Mouse (Mus musculus) intestine, embryonic 16.5 days (tissue): ENCODE data around the gene Foxa2. TPM values are rescaled to one million over a fixed set of nuclear protein-coding genes. Genes with fewer than 3 reads are reported as not detected.
A peak's percentile ranks its signal among the peaks of the same experiment; 100 is the strongest.

Experiments
- ATAC-seq: fragments of 200-750 bp; cut with Nextera tagmentation; 2 replicates; pipeline ENCODE4 v1.8.0; 2017; ENCODE audit warnings: moderate TSS enrichment, moderate library complexity
- H3K27ac ChIP-seq: fragments of 300-500 bp; sonication (generic); 2 replicates; pipeline ENCODE4 v1.5.1; 2014; ENCODE audit warnings: mild to moderate bottlenecking, low read length
- H3K27me3 ChIP-seq: fragments of 300-500 bp; sonication (generic); replicated peaks from 2 replicates; pipeline ENCODE4 v1.6.1; 2014; ENCODE audit warnings: low read length, control low read depth, mixed read lengths; ENCODE audit not compliant: control insufficient read depth, insufficient read depth
- H3K36me3 ChIP-seq: fragments of 300-500 bp; sonication (generic); 2 replicates; pipeline ENCODE4 v1.6.1; 2014; ENCODE audit warnings: low read length, control low read depth; ENCODE audit not compliant: control insufficient read depth, insufficient read depth
- H3K4me1 ChIP-seq: fragments of 300-500 bp; sonication (generic); 2 replicates; pipeline ENCODE4 v1.6.1; 2014; ENCODE audit warnings: low read length, control low read depth, mixed read lengths; ENCODE audit not compliant: control insufficient read depth, insufficient read depth
- H3K4me2 ChIP-seq: fragments of 300-500 bp; sonication (generic); 2 replicates; pipeline ENCODE4 v1.6.1; 2014; ENCODE audit warnings: low read depth, low read length, control low read depth
- H3K4me3 ChIP-seq: fragments of 300-500 bp; sonication (generic); 2 replicates; pipeline ENCODE4 v1.5.1; 2014; ENCODE audit warnings: mild to moderate bottlenecking, low read length
- H3K9ac ChIP-seq: fragments of 300-500 bp; sonication (generic); 2 replicates; pipeline ENCODE4 v1.6.1; 2014; ENCODE audit warnings: low read depth, low read length
- H3K9me3 ChIP-seq: fragments of 300-500 bp; sonication (generic); 2 replicates; pipeline ENCODE4 v1.6.1; 2016; ENCODE audit warnings: low read length, control low read depth; ENCODE audit not compliant: control insufficient read depth
- WGBS: fragments of 180-500 bp; shearing (Covaris S2); extraction: QIAGEN DNeasy Blood & Tissue Kit; methylation state at CpG from one replicate; pipeline ENCODE4 v1.1.7; 2014; 5-methylcytosine and 5-hydroxymethylcytosine counted together
- polyA plus RNA-seq: library from polyadenylated mRNA; unstranded; fragments of >200 nt; fragmentation: Nextera tagmentation; extraction: Ambion mirVana; gene quantifications from 2 replicates; pipeline ENCODE4 v1.2.1, GENCODE M21; 2015

Gene Foxa2
- polyA plus RNA-seq, 1 experiment from 2014 or later = 4.1 TPM

GRCm38 (mm10) chr2:148029751-148030612 is 16.8 kb downstream of the Foxa2 start:
- 10% methylated on average over 21 of the region's 21 CpGs for WGBS
- no peaks in the 10 kb centered on the region for H3K36me3 ChIP-seq
- peak overlapping the region; percentile 25; the same call in 1 of the 2 replicates for H3K4me2 ChIP-seq
- ATAC-seq = peak; percentile 79
- no peaks in the 10 kb centered on the region for H3K4me1 ChIP-seq
- peaks cover 46% of the 10 kb centered on the region for H3K27me3 ChIP-seq
- H3K9me3 ChIP-seq = no peaks in the 10 kb centered on the region
- H3K27ac ChIP-seq = no peak overlapping the region
- no peak overlapping the region for H3K9ac ChIP-seq
- no peak overlapping the region; the same call in 1 of the 2 replicates for H3K4me3 ChIP-seq

- H3K27me3 ChIP-seq = peaks cover 38% of the 10 kb centered on the region
- ATAC-seq = no peak
Observed at GRCm38 (mm10) chr2:148029050-148029608, 17.6 kb downstream of the Foxa2 start.

GRCm38 (mm10) chr2:148026366-148026765 is 20.4 kb downstream of the Foxa2 start:
- Histone ChIP-seq H3K9me3 (no peaks in the 10 kb centered on the region), H3K4me1 (peaks cover 6% of the 10 kb centered on the region; the same call in 1 of the 2 replicates), H3K36me3 (no peaks in the 10 kb centered on the region), H3K4me3 (no peak overlapping the region), H3K4me2 (no peak overlapping the region), H3K9ac (no peak overlapping the region), H3K27ac (no peak overlapping the region), H3K27me3 (peaks cover 38% of the 10 kb centered on the region)
- ATAC-seq = no peak
- 80% methylated on average over 1 of the region's 1 CpGs for WGBS

More at GRCm38 (mm10) chr2:148029050-148029608, 17.6 kb downstream of the Foxa2 start:
- no peak overlapping the region for H3K4me2 ChIP-seq
- no peak overlapping the region for H3K9ac ChIP-seq
- H3K27ac ChIP-seq = no peak overlapping the region
- no peak overlapping the region for H3K4me3 ChIP-seq
- H3K4me1 ChIP-seq = 0 out of 2 replicates have a peak, but pooled peaks cover 2% of the 10 kb centered on the region
- no peaks in the 10 kb centered on the region for H3K9me3 ChIP-seq
- whole genome bisulfite sequencing = 37% methylated on average over 9 of the region's 9 CpGs
- no peaks in the 10 kb centered on the region for H3K36me3 ChIP-seq

- no peak overlapping the region for H3K9ac ChIP-seq
- H3K27ac ChIP-seq = no peak overlapping the region
- WGBS = 20% methylated on average over 2 of the region's 2 CpGs
- no peak overlapping the region for H3K4me2 ChIP-seq
- H3K9me3 ChIP-seq = no peaks in the 10 kb centered on the region
- peaks cover 32% of the 10 kb centered on the region for H3K27me3 ChIP-seq
- no peak; the same call in 1 of the 2 replicates for ATAC-seq
- peaks cover 6% of the 10 kb centered on the region; the same call in 1 of the 2 replicates for H3K4me1 ChIP-seq
- no peaks in the 10 kb centered on the region for H3K36me3 ChIP-seq
- no peak overlapping the region for H3K4me3 ChIP-seq
Observed at GRCm38 (mm10) chr2:148025481-148025880, 21.3 kb downstream of the Foxa2 start.

- Histone ChIP-seq H3K4me3 (no peak overlapping the region), H3K27ac (no peak overlapping the region), H3K27me3 (peaks cover 22% of the 10 kb centered on the region), H3K36me3 (no peaks in the 10 kb centered on the region), H3K9me3 (no peaks in the 10 kb centered on the region), H3K4me2 (no peak overlapping the region), H3K4me1 (peaks cover 6% of the 10 kb centered on the region; the same call in 1 of the 2 replicates), H3K9ac (no peak overlapping the region)
- 52% methylated on average over 9 of the region's 9 CpGs for WGBS
- peak; percentile 71; the same call in 1 of the 2 replicates for ATAC-seq
Observed at GRCm38 (mm10) chr2:148024268-148024935, 22.4 kb downstream of the Foxa2 start.

- Histone ChIP-seq H3K9me3 (no peaks in the 10 kb centered on the region), H3K4me3 (no peak overlapping the region), H3K4me2 (no peak overlapping the region), H3K4me1 (peaks cover 6% of the 10 kb centered on the region; the same call in 1 of the 2 replicates), H3K9ac (no peak overlapping the region), H3K27ac (no peak overlapping the region), H3K36me3 (no peaks in the 10 kb centered on the region), H3K27me3 (peaks cover 20% of the 10 kb centered on the region)
- 9% methylated on average over 12 of the region's 12 CpGs for WGBS
- ATAC-seq = no peak
Observed at GRCm38 (mm10) chr2:148023340-148023806, 23.4 kb downstream of the Foxa2 start.

- H3K27ac ChIP-seq = no peak overlapping the region
- ATAC-seq = no peak
- 49% methylated on average over 5 of the region's 5 CpGs for WGBS
- no peak overlapping the region for H3K4me3 ChIP-seq
- no peaks in the 10 kb centered on the region for H3K9me3 ChIP-seq
- H3K4me2 ChIP-seq = no peak overlapping the region
- no peaks in the 10 kb centered on the region for H3K36me3 ChIP-seq
- peaks cover 11% of the 10 kb centered on the region for H3K27me3 ChIP-seq
- H3K9ac ChIP-seq = no peak overlapping the region
- peaks cover 6% of the 10 kb centered on the region; the same call in 1 of the 2 replicates for H3K4me1 ChIP-seq
Observed at GRCm38 (mm10) chr2:148021919-148022570, 24.7 kb downstream of the Foxa2 start.

GRCm38 (mm10) chr2:148021016-148021415 is 25.8 kb downstream of the Foxa2 start:
- no peak overlapping the region for H3K4me3 ChIP-seq
- H3K27me3 ChIP-seq = peaks cover 10% of the 10 kb centered on the region
- H3K4me1 ChIP-seq = peaks cover 6% of the 10 kb centered on the region; the same call in 1 of the 2 replicates
- H3K9ac ChIP-seq = no peak overlapping the region
- 46% methylated on average over 9 of the region's 9 CpGs for WGBS
- no peak overlapping the region for H3K4me2 ChIP-seq
- H3K27ac ChIP-seq = no peak overlapping the region
- no peaks in the 10 kb centered on the region for H3K9me3 ChIP-seq
- H3K36me3 ChIP-seq = no peaks in the 10 kb centered on the region
- ATAC-seq = no peak
